Comparison of ENCODE assay signal across 11 mouse cellular contexts in the genomic region with DNA sequence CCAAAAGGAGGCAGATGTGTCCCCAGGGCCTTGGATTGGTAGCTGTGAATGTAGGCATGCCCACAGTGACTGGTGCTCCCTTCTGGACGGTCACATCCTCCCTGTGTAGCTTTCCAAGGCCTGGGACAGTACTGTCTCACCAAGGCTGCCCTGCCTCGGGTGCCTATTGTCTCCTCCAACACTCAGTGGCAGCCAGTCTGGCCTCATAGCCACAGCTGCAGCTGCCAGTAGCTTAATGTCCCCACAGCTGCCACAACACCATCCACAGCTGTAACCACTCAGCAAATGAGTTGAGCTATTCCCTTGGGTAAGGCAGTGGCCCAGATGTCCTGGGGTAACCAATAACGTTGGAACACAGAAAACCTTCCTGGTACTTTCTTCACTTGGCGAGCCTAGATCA.
DNase-seq lines count a peak whose midpoint lies in the region; ATAC-seq and TF ChIP-seq lines count a peak whose summit lies in the region.
"Had no signal": no experiment of that assay in that cellular context is flagged by ENCODE, and none has a peak within 500 bp of the region (broad histone marks: within the 10 kb centered on the region; RNA-seq: fewer than 3 reads in every experiment).

No protein-coding gene starts in this region.

- peaks cover 7% of the 10 kb centered on the region; the same call in 1 of the 2 replicates for H3K4me1 ChIP-seq in lung, embryonic 15.5 days
- H3K4me1 ChIP-seq in heart, adult 2 months (ENCODE audit: control insufficient read depth, insufficient read depth, low read length), result peaks cover 3% of the 10 kb centered on the region; the same call in 1 of the 2 replicates
- peaks cover 13% of the 10 kb centered on the region for H3K4me1 ChIP-seq in hindbrain, embryonic 13.5 days (replicated peaks)
- H3K4me1 ChIP-seq in neural tube, embryonic 12.5 days, result peaks cover 3% of the 10 kb centered on the region; the same call in 1 of the 2 replicates
- H3K4me1 ChIP-seq in kidney, embryonic 16.5 days (ENCODE audit: insufficient read depth, low read length), result 0 out of 2 replicates have a peak, but pooled peaks cover 2% of the 10 kb centered on the region

- no peak for DNase-seq in lung, postnatal 25 days (ENCODE audit: low spot score)
- DNase-seq in heart, adult 2 months, result peak; percentile 21 to 22
- no peak for DNase-seq in right cerebral cortex, postnatal 10 days (ENCODE audit: low spot score in 2 of 2)
- DNase-seq in frontal cortex, postnatal 10 days (ENCODE audit: low spot score in 2 of 2), result no peak
- DNase-seq: cerebellum, postnatal 10 days had no signal

- WGBS in lung, embryonic 15.5 days, result 42% methylated on average over 4 of the region's 4 CpGs
- WGBS in heart, adult 2 months, result 47% methylated on average over 4 of the region's 4 CpGs
- WGBS in hindbrain, embryonic 13.5 days, result 40% methylated on average over 4 of the region's 4 CpGs
- WGBS in neural tube, embryonic 12.5 days, result 45% methylated on average over 4 of the region's 4 CpGs
- WGBS in kidney, embryonic 16.5 days, result 40% methylated on average over 4 of the region's 4 CpGs

- peak; percentile 69; the same call in 1 of the 2 replicates for ATAC-seq in lung, embryonic 15.5 days (ENCODE audit: borderline replicate concordance, extremely low read depth, low FRiP score, low TSS enrichment)
- ATAC-seq in hindbrain, embryonic 13.5 days (ENCODE audit: low FRiP score), result peak; percentile 24; the same call in 1 of the 2 replicates
- ATAC-seq in neural tube, embryonic 12.5 days (ENCODE audit: low FRiP score, low read depth), result peak; percentile 53; the same call in 1 of the 2 replicates
- ATAC-seq in kidney, embryonic 16.5 days (ENCODE audit: low FRiP score, low TSS enrichment), result no peak
- ATAC-seq: forebrain, embryonic 14.5 days; intestine, postnatal 0 days had no signal

- no peak for TF ChIP-seq CTCF in heart, adult 2 months (IDR thresholded peaks at IDR 0.05)

- H3K4me3 ChIP-seq in lung, embryonic 15.5 days, result no peak overlapping the region
- no peak overlapping the region for H3K4me3 ChIP-seq in heart, adult 2 months
- H3K4me3 ChIP-seq in hindbrain, embryonic 13.5 days, result no peak overlapping the region
- no peak overlapping the region for H3K4me3 ChIP-seq in neural tube, embryonic 12.5 days
- no peak overlapping the region for H3K4me3 ChIP-seq in kidney, embryonic 16.5 days (ENCODE audit: low read length)

- H3K36me3 ChIP-seq in lung, embryonic 15.5 days, result no peaks in the 10 kb centered on the region
- no peaks in the 10 kb centered on the region for H3K36me3 ChIP-seq in heart, adult 2 months (ENCODE audit: control insufficient read depth, insufficient read depth, low read length)
- no peaks in the 10 kb centered on the region for H3K36me3 ChIP-seq in hindbrain, embryonic 13.5 days
- H3K36me3 ChIP-seq in neural tube, embryonic 12.5 days, result no peaks in the 10 kb centered on the region
- no peaks in the 10 kb centered on the region for H3K36me3 ChIP-seq in kidney, embryonic 16.5 days (ENCODE audit: insufficient read depth, low read length)

- H3K4me2 ChIP-seq in lung, embryonic 15.5 days, result no peak overlapping the region
- no peak overlapping the region for H3K4me2 ChIP-seq in hindbrain, embryonic 13.5 days
- H3K4me2 ChIP-seq in neural tube, embryonic 12.5 days (replicated peaks), result no peak overlapping the region
- no peak overlapping the region for H3K4me2 ChIP-seq in kidney, embryonic 16.5 days (replicated peaks; ENCODE audit: low read depth, low read length)

- H3K27ac ChIP-seq in lung, embryonic 15.5 days, result no peak overlapping the region
- no peak overlapping the region for H3K27ac ChIP-seq in heart, adult 2 months
- 0 out of 2 replicates have a peak overlapping the region, but pooled peaks have one; percentile 35 for H3K27ac ChIP-seq in hindbrain, embryonic 13.5 days
- H3K27ac ChIP-seq in neural tube, embryonic 12.5 days, result no peak overlapping the region
- H3K27ac ChIP-seq in kidney, embryonic 16.5 days (ENCODE audit: low read length), result no peak overlapping the region

- no peak overlapping the region for H3K9ac ChIP-seq in lung, embryonic 15.5 days
- no peak overlapping the region for H3K9ac ChIP-seq in heart, adult 2 months (ENCODE audit: low read depth, low read length)
- H3K9ac ChIP-seq in hindbrain, embryonic 13.5 days, result no peak overlapping the region
- H3K9ac ChIP-seq in neural tube, embryonic 12.5 days, result no peak overlapping the region
- no peak overlapping the region for H3K9ac ChIP-seq in kidney, embryonic 16.5 days (replicated peaks; ENCODE audit: low read length)

- H3K27me3 ChIP-seq in lung, embryonic 15.5 days, result no peaks in the 10 kb centered on the region
- no peaks in the 10 kb centered on the region for H3K27me3 ChIP-seq in heart, adult 2 months (ENCODE audit: control insufficient read depth, insufficient read depth, low read length)
- no peaks in the 10 kb centered on the region for H3K27me3 ChIP-seq in hindbrain, embryonic 13.5 days
- no peaks in the 10 kb centered on the region for H3K27me3 ChIP-seq in neural tube, embryonic 12.5 days (replicated peaks)
- H3K27me3 ChIP-seq in kidney, embryonic 16.5 days (ENCODE audit: insufficient read depth, low read length), result no peaks in the 10 kb centered on the region

- no peak for TF ChIP-seq POLR2A in heart, adult 2 months (IDR thresholded peaks at IDR 0.05; ENCODE audit: insufficient read depth, low read depth, low read length)

- intact Hi-C loops in heart, adult 2 months (cut with DNase I), result no loop called here

- H3K79me2 ChIP-seq in heart, adult 2 months (replicated peaks; ENCODE audit: control insufficient read depth, insufficient read depth, low read length), result no peaks in the 10 kb centered on the region

- H3K9me3 ChIP-seq in lung, embryonic 15.5 days, result no peaks in the 10 kb centered on the region
- no peaks in the 10 kb centered on the region for H3K9me3 ChIP-seq in hindbrain, embryonic 13.5 days
- H3K9me3 ChIP-seq in neural tube, embryonic 12.5 days, result no peaks in the 10 kb centered on the region
- H3K9me3 ChIP-seq in kidney, embryonic 16.5 days (ENCODE audit: low read length), result no peaks in the 10 kb centered on the region

- TF ChIP-seq EP300 in heart, adult 2 months (IDR thresholded peaks at IDR 0.05; ENCODE audit: insufficient read depth, low read depth, low read length), result no peak

Comparison
In these comparisons a context has a peak if more than half of its experiments do, and no peak if none do; other contexts are left out.
1. DNase-seq: peak in heart, adult 2 months (2 of 2); none in lung, postnatal 25 days (single experiment), right cerebral cortex, postnatal 10 days (0 of 2) and frontal cortex, postnatal 10 days (0 of 2).